Mouse (Mus musculus): Measurements from ENCODE around the gene Lrguk. TPM values are rescaled to one million over a fixed set of nuclear protein-coding genes. Genes with fewer than 3 reads are reported as not detected.

The Lrguk gene
- total and polyA plus RNA-seq, 2 experiments from 2014 or later, result 0.99 to 1.2 TPM

GRCm38 (mm10) chr6:34159998-34160815, 131.0 kb downstream of the Lrguk start:
- no peak for DNase-seq (ENCODE audit: low spot score)
- peaks cover 41% of the 10 kb centered on the region for H3K36me3 ChIP-seq (ENCODE audit: insufficient read depth, low read length)
- no peak for ATAC-seq
- H3K27ac ChIP-seq, result no peak overlapping the region
- H3K4me3 ChIP-seq (ENCODE audit: low read length), result no peak overlapping the region
- TF ChIP-seq CTCF (IDR thresholded peaks at IDR 0.05; ENCODE audit: low read depth), result no peak
- no peaks in the 10 kb centered on the region for H3K4me1 ChIP-seq (ENCODE audit: insufficient read depth, low read length)
- no peak overlapping the region for H3K4me2 ChIP-seq (ENCODE audit: low read depth, low read length)
- no peak overlapping the region for H3K9ac ChIP-seq (replicated peaks; ENCODE audit: low read length)
- H3K9me3 ChIP-seq (ENCODE audit: low read length), result no peaks in the 10 kb centered on the region
- H3K27me3 ChIP-seq (ENCODE audit: insufficient read depth, low read length), result no peaks in the 10 kb centered on the region
- 83% methylated on average over 23 of the region's 23 CpGs for whole genome bisulfite sequencing

GRCm38 (mm10) chr6:34160816-34161310, 131.6 kb downstream of the Lrguk start:
- Histone ChIP-seq H3K36me3 (ENCODE audit: insufficient read depth, low read length) (peaks cover 47% of the 10 kb centered on the region), H3K4me2 (ENCODE audit: low read depth, low read length) (no peak overlapping the region), H3K27ac (no peak overlapping the region), H3K9me3 (ENCODE audit: low read length) (no peaks in the 10 kb centered on the region), H3K4me3 (ENCODE audit: low read length) (no peak overlapping the region), H3K27me3 (ENCODE audit: insufficient read depth, low read length) (no peaks in the 10 kb centered on the region), H3K9ac (replicated peaks; ENCODE audit: low read length) (no peak overlapping the region), H3K4me1 (ENCODE audit: insufficient read depth, low read length) (no peaks in the 10 kb centered on the region)
- no peak for DNase-seq (ENCODE audit: low spot score)
- no peak for TF ChIP-seq CTCF (IDR thresholded peaks at IDR 0.05; ENCODE audit: low read depth)
- ATAC-seq, result no peak
- WGBS, result 96% methylated on average over 7 of the region's 7 CpGs

- Histone ChIP-seq H3K27me3 (ENCODE audit: insufficient read depth, low read length) (no peaks in the 10 kb centered on the region), H3K4me3 (ENCODE audit: low read length) (no peak overlapping the region), H3K27ac (no peak overlapping the region), H3K9me3 (ENCODE audit: low read length) (no peaks in the 10 kb centered on the region), H3K36me3 (ENCODE audit: insufficient read depth, low read length) (peaks cover 53% of the 10 kb centered on the region), H3K4me2 (ENCODE audit: low read depth, low read length) (no peak overlapping the region), H3K4me1 (ENCODE audit: insufficient read depth, low read length) (no peaks in the 10 kb centered on the region), H3K9ac (replicated peaks; ENCODE audit: low read length) (no peak overlapping the region)
- WGBS, result 91% methylated on average over 7 of the region's 7 CpGs
- DNase-seq (ENCODE audit: low spot score) (no peak), ATAC-seq (no peak)
- no peak for TF ChIP-seq CTCF (IDR thresholded peaks at IDR 0.05; ENCODE audit: low read depth)
Observed at GRCm38 (mm10) chr6:34161511-34161910, 132.3 kb downstream of the Lrguk start.

- no peak overlapping the region for H3K4me3 ChIP-seq (ENCODE audit: low read length)
- ATAC-seq (no peak), DNase-seq (ENCODE audit: low spot score) (no peak)
- no peaks in the 10 kb centered on the region for H3K4me1 ChIP-seq (ENCODE audit: insufficient read depth, low read length)
- H3K9ac ChIP-seq (replicated peaks; ENCODE audit: low read length), result no peak overlapping the region
- no peak overlapping the region for H3K4me2 ChIP-seq (ENCODE audit: low read depth, low read length)
- peaks cover 60% of the 10 kb centered on the region for H3K36me3 ChIP-seq (ENCODE audit: insufficient read depth, low read length)
- 67% methylated on average over 2 of the region's 2 CpGs for WGBS
- no peaks in the 10 kb centered on the region for H3K27me3 ChIP-seq (ENCODE audit: insufficient read depth, low read length)
- H3K27ac ChIP-seq, result no peak overlapping the region
- no peaks in the 10 kb centered on the region for H3K9me3 ChIP-seq (ENCODE audit: low read length)
- no peak for TF ChIP-seq CTCF (IDR thresholded peaks at IDR 0.05; ENCODE audit: low read depth)
Observed at GRCm38 (mm10) chr6:34162607-34163006, 133.4 kb downstream of the Lrguk start.

- H3K4me1 ChIP-seq (ENCODE audit: insufficient read depth, low read length), result no peaks in the 10 kb centered on the region
- no peak for ATAC-seq
- no peak overlapping the region for H3K9ac ChIP-seq (replicated peaks; ENCODE audit: low read length)
- TF ChIP-seq CTCF (IDR thresholded peaks at IDR 0.05; ENCODE audit: low read depth), result no peak
- no peaks in the 10 kb centered on the region for H3K9me3 ChIP-seq (ENCODE audit: low read length)
- no peak overlapping the region for H3K4me3 ChIP-seq (ENCODE audit: low read length)
- no peak overlapping the region for H3K4me2 ChIP-seq (ENCODE audit: low read depth, low read length)
- no peaks in the 10 kb centered on the region for H3K27me3 ChIP-seq (ENCODE audit: insufficient read depth, low read length)
- DNase-seq (ENCODE audit: low spot score), result no peak
- 82% methylated on average over 9 of the region's 9 CpGs for WGBS
- H3K36me3 ChIP-seq (ENCODE audit: insufficient read depth, low read length), result peaks cover 57% of the 10 kb centered on the region
- no peak overlapping the region for H3K27ac ChIP-seq
Observed at GRCm38 (mm10) chr6:34163014-34163413, 133.8 kb downstream of the Lrguk start.

- Histone ChIP-seq H3K4me2 (ENCODE audit: low read depth, low read length) (no peak overlapping the region), H3K36me3 (ENCODE audit: insufficient read depth, low read length) (peaks cover 33% of the 10 kb centered on the region), H3K4me3 (ENCODE audit: low read length) (no peak overlapping the region), H3K4me1 (ENCODE audit: insufficient read depth, low read length) (no peaks in the 10 kb centered on the region), H3K9me3 (ENCODE audit: low read length) (no peaks in the 10 kb centered on the region), H3K9ac (replicated peaks; ENCODE audit: low read length) (no peak overlapping the region), H3K27me3 (ENCODE audit: insufficient read depth, low read length) (no peaks in the 10 kb centered on the region), H3K27ac (no peak overlapping the region)
- ATAC-seq, result no peak
- no peak for DNase-seq (ENCODE audit: low spot score)
- no peak for TF ChIP-seq CTCF (IDR thresholded peaks at IDR 0.05; ENCODE audit: low read depth)
- 59% methylated on average over 3 of the region's 3 CpGs for WGBS
Observed at GRCm38 (mm10) chr6:34168834-34169233, 139.6 kb downstream of the Lrguk start.
